Mouse (Mus musculus): ENCODE results near the gene Fgf22. TPM values are rescaled to one million over a fixed set of nuclear protein-coding genes. Genes with fewer than 3 reads are reported as not detected.

Gene Fgf22
- total RNA-seq, 2 experiments from 2014 or later, result not detected

DNA sequence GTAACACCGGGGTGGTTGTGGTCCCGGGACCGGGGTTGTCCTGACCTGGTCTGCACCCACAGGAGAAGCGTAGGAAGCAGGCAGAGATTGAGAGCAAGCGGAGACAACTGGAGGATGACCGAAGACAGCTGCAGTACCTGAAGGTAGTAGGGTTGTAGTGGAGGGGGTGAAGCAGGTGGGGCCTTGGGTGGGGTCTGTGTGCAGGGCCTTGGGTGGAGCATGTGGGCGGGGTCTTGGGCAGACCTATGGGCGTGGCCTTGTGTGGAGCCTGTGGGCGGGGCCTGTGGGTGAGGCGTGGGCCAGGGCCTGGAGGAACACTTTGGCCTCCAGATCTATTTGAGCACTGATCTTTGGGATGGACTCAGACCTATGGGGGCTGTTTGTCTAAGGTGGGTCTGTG lies 52.1 kb downstream of the Fgf22 start:
- DNase-seq, result peak; percentile 60 to 63
- intact Hi-C loops (cut with DNase I), result no loop called here

DNA sequence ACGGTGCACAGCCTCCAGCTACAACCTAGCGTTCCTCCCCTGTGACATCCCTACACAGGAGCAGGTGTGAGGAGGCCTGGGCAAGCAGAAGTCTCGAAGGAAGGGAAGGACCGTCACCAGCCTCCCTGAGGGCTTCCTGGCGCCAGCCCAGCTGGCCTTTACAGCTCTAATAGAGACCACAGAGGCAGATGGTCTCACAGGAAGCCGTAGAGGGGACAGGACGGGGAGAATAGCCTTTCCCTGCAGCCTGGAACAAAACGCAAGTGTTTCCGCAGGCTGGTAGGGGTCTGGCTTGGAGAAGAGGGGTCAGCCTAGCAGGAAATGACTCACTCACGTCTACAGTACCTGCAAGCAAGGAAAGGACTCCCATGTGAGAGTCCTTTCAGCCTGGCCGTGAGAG lies 53.0 kb downstream of the Fgf22 start:
- intact Hi-C loops (cut with DNase I), result loop anchor here (1.0 kb wide), 1 partner anchor 14 kb away; no protein-coding TSS in a partner anchor
- DNase-seq, result peak; percentile 59 to 61

Other genes with a start within 250 kb of the Fgf22 start
- 1 to 10 TPM; 2.2 to 2.7 TPM for gene Plpp2, start 221.3 kb upstream of the Fgf22 start, total RNA-seq (2021)
- 10 to 100 TPM; 11.1 to 12.7 TPM for gene Mier2, start 199.9 kb upstream of the Fgf22 start, total RNA-seq (2021)
- gene Theg, start 167.7 kb upstream of the Fgf22 start, total RNA-seq (2021), result not detected
- gene C2cd4c, start 141.1 kb upstream of the Fgf22 start, total RNA-seq (2021), result under 1 TPM in 1 of 2 experiments, not detected in 1; 0.08 TPM
- 1 to 10 TPM; 1.9 to 2.5 TPM for gene Shc2, start 117.2 kb upstream of the Fgf22 start, total RNA-seq (2021)
- not detected for gene Odf3l2, start 109.3 kb upstream of the Fgf22 start, total RNA-seq (2021)
- not detected for gene Madcam1, start 90.5 kb upstream of the Fgf22 start, total RNA-seq (2021)
- gene Tpgs1, start 85.7 kb upstream of the Fgf22 start, total RNA-seq (2021), result 10 to 100 TPM; 18.1 to 19.9 TPM
- gene Cdc34, start 72.9 kb upstream of the Fgf22 start, total RNA-seq (2021), result 100 to 1,000 TPM; 178 to 198 TPM
- 1 to 10 TPM; 6.5 to 8.4 TPM for gene Gzmm, start 66.1 kb upstream of the Fgf22 start, total RNA-seq (2021)
- gene Bsg, start 50.6 kb upstream of the Fgf22 start, total RNA-seq (2021), result 1,000 to 10,000 TPM; 1,389 to 1,395 TPM
- 10 to 100 TPM; 20.0 to 26.8 TPM for gene Hcn2, start 38.4 kb upstream of the Fgf22 start, total RNA-seq (2021)
- gene Polrmt, start 8.5 kb upstream of the Fgf22 start, total RNA-seq (2021), result 10 to 100 TPM; 42.3 to 48.0 TPM
- 10 to 100 TPM; 23.6 to 24.6 TPM for gene Rnf126, start 11.9 kb downstream of the Fgf22 start, total RNA-seq (2021)
- gene Fstl3, start 22.2 kb downstream of the Fgf22 start, total RNA-seq (2021), result 1 to 10 TPM; 4.2 to 4.3 TPM
- gene Prss57, start 35.9 kb downstream of the Fgf22 start, total RNA-seq (2021), result not detected
- 10 to 100 TPM; 56.0 to 87.0 TPM for gene Palm, start 38.5 kb downstream of the Fgf22 start, total RNA-seq (2021)
- under 1 TPM in 1 of 2 experiments, not detected in 1; 0.62 TPM for gene Misp, start 65.9 kb downstream of the Fgf22 start, total RNA-seq (2021)
- gene Ptbp1, start 99.4 kb downstream of the Fgf22 start, total RNA-seq (2021), result 10 to 100 TPM; 50.9 to 51.2 TPM
- gene Prtn3, start 119.4 kb downstream of the Fgf22 start, total RNA-seq (2021), result not detected
- not detected for gene Plppr3, start 119.6 kb downstream of the Fgf22 start, total RNA-seq (2021)
- not detected for gene Elane, start 131.2 kb downstream of the Fgf22 start, total RNA-seq (2021)
- 10 to 100 TPM; 11.6 to 63.9 TPM for gene Cfd, start 135.8 kb downstream of the Fgf22 start, total RNA-seq (2021)
- 10 to 100 TPM; 53.0 to 53.2 TPM for gene Med16, start 153.8 kb downstream of the Fgf22 start, total RNA-seq (2021)
- not detected for gene Gm26602, start 155.8 kb downstream of the Fgf22 start, total RNA-seq (2021)
- gene Kiss1r, start 161.9 kb downstream of the Fgf22 start, total RNA-seq (2021), result under 1 TPM; 0.17 to 0.38 TPM
- gene R3hdm4, start 166.1 kb downstream of the Fgf22 start, total RNA-seq (2021), result 10 to 100 TPM; 81.0 to 88.1 TPM
- gene Arid3a, start 172.0 kb downstream of the Fgf22 start, total RNA-seq (2021), result 1 to 10 TPM; 1.9 to 2.6 TPM
- gene Wdr18, start 205.1 kb downstream of the Fgf22 start, total RNA-seq (2021), result 10 to 100 TPM; 25.6 to 28.8 TPM
- gene Grin3b, start 215.6 kb downstream of the Fgf22 start, total RNA-seq (2021), result under 1 TPM; 0.27 to 0.28 TPM
- 100 to 1,000 TPM; 107 to 120 TPM for gene Tmem259, start 229.3 kb downstream of the Fgf22 start, total RNA-seq (2021)
- 10 to 100 TPM; 29.9 to 30.6 TPM for gene Cnn2, start 233.5 kb downstream of the Fgf22 start, total RNA-seq (2021)
- gene Abca7, start 241.4 kb downstream of the Fgf22 start, total RNA-seq (2021), result 1 to 10 TPM; 7.7 to 7.9 TPM

All from heart, postnatal 36 days (tissue).